Mouse (Mus musculus): ENCODE data around the gene Olfr1419. TPM values are rescaled to one million over a fixed set of nuclear protein-coding genes. Genes with fewer than 3 reads are reported as not detected.
A peak's percentile ranks its signal among the peaks of the same experiment; 100 is the strongest.

Olfr1419 gene
- polyA plus RNA-seq, 1 experiment from 2014 or later: not detected

DNA sequence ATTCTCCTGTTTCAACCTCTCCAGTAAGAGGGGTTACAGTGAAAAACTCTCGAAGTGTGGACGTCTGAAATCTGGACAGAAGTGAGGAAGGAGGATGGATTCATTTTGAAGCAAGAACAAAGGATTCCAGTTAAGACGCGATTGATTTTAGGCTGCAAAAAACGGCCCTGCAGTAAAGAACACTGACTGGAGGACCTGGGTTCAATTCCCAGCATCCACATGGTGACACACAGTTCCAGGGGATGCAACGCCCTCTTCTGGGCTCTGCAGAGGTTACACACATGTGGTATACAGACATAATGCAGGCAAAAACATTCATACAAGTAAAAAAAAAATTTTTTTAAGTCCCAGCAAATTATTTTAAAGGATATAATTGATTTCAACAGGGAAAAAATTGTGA lies 54.7 kb downstream of the Olfr1419 start:
- no peak overlapping the region for H3K9ac ChIP-seq (ENCODE audit: low read depth, low read length)
- no peak for DNase-seq (ENCODE audit: low spot score)

DNA sequence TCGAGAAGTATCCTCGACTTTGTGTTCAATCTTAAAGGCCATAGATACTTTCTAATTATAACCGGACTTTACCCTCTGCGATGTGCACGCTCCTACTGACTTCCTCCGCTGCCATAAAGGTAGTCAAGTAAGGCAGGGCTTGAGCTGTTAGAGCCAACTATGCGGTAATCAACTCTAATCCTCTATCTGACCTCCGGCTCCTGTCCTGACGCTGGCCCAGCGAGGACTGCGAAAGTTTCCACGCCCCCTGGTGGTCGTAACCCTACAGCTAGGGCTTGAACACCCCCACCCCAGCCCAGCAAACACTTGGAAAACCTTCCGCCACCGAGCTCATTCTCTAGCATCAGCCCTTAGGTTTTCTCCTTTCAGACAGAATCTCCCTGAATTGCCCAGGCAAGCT lies 55.1 kb downstream of the Olfr1419 start:
- peak; percentile 87 for ATAC-seq (ENCODE audit: low FRiP score)
- no peaks in the 10 kb centered on the region for H3K4me1 ChIP-seq (replicated peaks; ENCODE audit: control insufficient read depth, insufficient read depth, low read length)
- 2% methylated on average over 15 of the region's 15 CpGs for WGBS

More for the DNA sequence above, 54.7 kb downstream of the Olfr1419 start:
- no peak overlapping the region for H3K27ac ChIP-seq (ENCODE audit: low read depth, low read length)
- H3K4me1 ChIP-seq (replicated peaks; ENCODE audit: control insufficient read depth, insufficient read depth, low read length): no peaks in the 10 kb centered on the region
- H3K27me3 ChIP-seq (ENCODE audit: control insufficient read depth, insufficient read depth, low read length): peaks cover 36% of the 10 kb centered on the region
- peak overlapping the region; percentile 98 for H3K4me2 ChIP-seq (replicated peaks; ENCODE audit: low read depth, low read length)
- no peaks in the 10 kb centered on the region for H3K36me3 ChIP-seq (ENCODE audit: control insufficient read depth, insufficient read depth, low read length)
- 0 out of 2 replicates have a peak, but pooled peaks have one; percentile 41 for ATAC-seq (ENCODE audit: low FRiP score)
- H3K9me3 ChIP-seq (ENCODE audit: control insufficient read depth, low read length): no peaks in the 10 kb centered on the region
- 42% methylated on average over 6 of the region's 6 CpGs for WGBS
- no peak overlapping the region for H3K4me3 ChIP-seq (ENCODE audit: low read depth, low read length)

DNA sequence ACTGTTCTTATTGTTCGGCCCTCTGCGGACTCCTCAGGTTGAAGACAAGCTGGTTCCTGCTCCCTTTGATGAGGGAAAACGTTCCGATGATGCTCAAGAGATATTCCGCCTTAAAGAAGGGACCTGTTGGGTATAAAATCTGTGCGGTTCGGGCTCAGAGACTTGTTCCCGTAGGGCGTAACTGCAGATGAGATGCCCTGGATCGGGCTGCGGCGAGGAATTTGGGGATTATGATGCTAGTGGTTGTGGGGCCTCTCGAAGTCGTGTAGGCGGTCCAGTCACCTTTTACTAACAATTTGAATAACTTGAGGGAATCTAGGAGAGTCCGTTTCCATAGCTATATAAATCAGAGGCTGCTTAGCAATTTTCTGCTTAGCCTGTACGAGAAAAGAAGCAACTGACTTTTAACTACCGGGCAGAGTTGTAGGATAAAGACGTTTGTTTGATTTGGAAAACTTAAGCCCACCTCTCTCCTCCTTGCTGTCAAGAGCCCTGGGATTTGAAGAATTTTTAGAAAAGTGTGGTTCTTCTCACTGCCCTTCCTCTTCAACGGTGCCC lies 55.7 kb downstream of the Olfr1419 start, which contains the start of gene Stx3:
Stx3 (minus strand) TSS at position 261 of the 558 bp plus-strand sequence.
- Histone ChIP-seq H3K9me3 (ENCODE audit: control insufficient read depth, low read length) (no peaks in the 10 kb centered on the region), H3K9ac (ENCODE audit: low read depth, low read length) (peak within 1 kb of the TSS; percentile 58), H3K4me1 (replicated peaks; ENCODE audit: control insufficient read depth, insufficient read depth, low read length) (no peaks in the 10 kb centered on the region), H3K36me3 (ENCODE audit: control insufficient read depth, insufficient read depth, low read length) (no peaks in the 10 kb centered on the region), H3K4me3 (ENCODE audit: low read depth, low read length) (peak within 1 kb of the TSS; percentile 61), H3K27ac (ENCODE audit: low read depth, low read length) (no peak within 1 kb of the TSS), H3K27me3 (ENCODE audit: control insufficient read depth, insufficient read depth, low read length) (peaks cover 36% of the 10 kb centered on the region), H3K4me2 (replicated peaks; ENCODE audit: low read depth, low read length) (peak within 1 kb of the TSS; percentile 98)
- ATAC-seq (ENCODE audit: low FRiP score) (no peak), DNase-seq (ENCODE audit: low spot score) (peak; percentile 46)
- WGBS: under 1% methylated on average over 20 of the region's 20 CpGs

More for the DNA sequence above, 55.1 kb downstream of the Olfr1419 start:
- Histone ChIP-seq H3K4me3 (ENCODE audit: low read depth, low read length) (peak overlapping the region; percentile 61), H3K9me3 (ENCODE audit: control insufficient read depth, low read length) (no peaks in the 10 kb centered on the region), H3K27me3 (ENCODE audit: control insufficient read depth, insufficient read depth, low read length) (peaks cover 36% of the 10 kb centered on the region), H3K9ac (ENCODE audit: low read depth, low read length) (no peak overlapping the region), H3K36me3 (ENCODE audit: control insufficient read depth, insufficient read depth, low read length) (no peaks in the 10 kb centered on the region), H3K4me2 (replicated peaks; ENCODE audit: low read depth, low read length) (peak overlapping the region; percentile 98), H3K27ac (ENCODE audit: low read depth, low read length) (no peak overlapping the region)
- DNase-seq (ENCODE audit: low spot score): peak; percentile 92

Other genes with a start within 250 kb of the Olfr1419 start
- gene Ms4a3, start 234.3 kb downstream of the Olfr1419 start, polyA plus RNA-seq (2014; fragmentation: Nextera tagmentation; extraction: Ambion mirVana): 0.36 TPM in 1 of 2 replicates, not detected in the other
- gene Oosp2, start 214.5 kb downstream of the Olfr1419 start, polyA plus RNA-seq (2014; fragmentation: Nextera tagmentation; extraction: Ambion mirVana): not detected in 2 replicates
- not detected in 2 replicates for gene Oosp1, start 184.0 kb downstream of the Olfr1419 start, polyA plus RNA-seq (2014; fragmentation: Nextera tagmentation; extraction: Ambion mirVana)
- gene Oosp3, start 178.1 kb downstream of the Olfr1419 start, polyA plus RNA-seq (2014; fragmentation: Nextera tagmentation; extraction: Ambion mirVana): not detected in 2 replicates
- gene Gif, start 127.6 kb downstream of the Olfr1419 start, polyA plus RNA-seq (2014; fragmentation: Nextera tagmentation; extraction: Ambion mirVana): not detected in 2 replicates
- gene Mrpl16, start 104.7 kb downstream of the Olfr1419 start, polyA plus RNA-seq (2014; fragmentation: Nextera tagmentation; extraction: Ambion mirVana): 49.2 and 50.8 TPM in 2 replicates
- gene Stx3, start 55.7 kb downstream of the Olfr1419 start, polyA plus RNA-seq (2014; fragmentation: Nextera tagmentation; extraction: Ambion mirVana): 6.7 and 8.1 TPM in 2 replicates
- 0.12 TPM in 1 of 2 replicates, not detected in the other for gene Olfr1417, start 35.9 kb downstream of the Olfr1419 start, polyA plus RNA-seq (2014; fragmentation: Nextera tagmentation; extraction: Ambion mirVana)
- not detected in 2 replicates for gene Olfr1418, start 14.0 kb downstream of the Olfr1419 start, polyA plus RNA-seq (2014; fragmentation: Nextera tagmentation; extraction: Ambion mirVana)
- 0.15 TPM in 1 of 2 replicates, not detected in the other for gene Olfr1420, start 11.5 kb upstream of the Olfr1419 start, polyA plus RNA-seq (2014; fragmentation: Nextera tagmentation; extraction: Ambion mirVana)
- 26.5 and 29.2 TPM in 2 replicates for gene Patl1, start 37.3 kb upstream of the Olfr1419 start, polyA plus RNA-seq (2014; fragmentation: Nextera tagmentation; extraction: Ambion mirVana)
- 7.5 and 8.3 TPM in 2 replicates for gene Osbp, start 90.8 kb upstream of the Olfr1419 start, polyA plus RNA-seq (2014; fragmentation: Nextera tagmentation; extraction: Ambion mirVana)
- not detected in 2 replicates for gene Olfr1423, start 166.2 kb upstream of the Olfr1419 start, polyA plus RNA-seq (2014; fragmentation: Nextera tagmentation; extraction: Ambion mirVana)
- gene Olfr1424, start 187.6 kb upstream of the Olfr1419 start, polyA plus RNA-seq (2014; fragmentation: Nextera tagmentation; extraction: Ambion mirVana): not detected in 2 replicates
- gene Olfr1425, start 202.6 kb upstream of the Olfr1419 start, polyA plus RNA-seq (2014; fragmentation: Nextera tagmentation; extraction: Ambion mirVana): not detected in 2 replicates
- gene Olfr1426, start 216.9 kb upstream of the Olfr1419 start, polyA plus RNA-seq (2014; fragmentation: Nextera tagmentation; extraction: Ambion mirVana): not detected in 2 replicates
- gene Olfr1427, start 228.2 kb upstream of the Olfr1419 start, polyA plus RNA-seq (2014; fragmentation: Nextera tagmentation; extraction: Ambion mirVana): not detected in 2 replicates
- not detected in 2 replicates for gene Olfr1428, start 240.8 kb upstream of the Olfr1419 start, polyA plus RNA-seq (2014; fragmentation: Nextera tagmentation; extraction: Ambion mirVana)
- not detected in 2 replicates for gene Olfr76, start 248.1 kb upstream of the Olfr1419 start, polyA plus RNA-seq (2014; fragmentation: Nextera tagmentation; extraction: Ambion mirVana)